Mouse (Mus musculus): ENCODE measurements at regions not wholly inside any gene's neighbourhood (a gene's known extent, or its start where the extent isn't known, plus 50 kb on each side); places are given as distances from the start of the nearest gene placed in this dataset.

DNA sequence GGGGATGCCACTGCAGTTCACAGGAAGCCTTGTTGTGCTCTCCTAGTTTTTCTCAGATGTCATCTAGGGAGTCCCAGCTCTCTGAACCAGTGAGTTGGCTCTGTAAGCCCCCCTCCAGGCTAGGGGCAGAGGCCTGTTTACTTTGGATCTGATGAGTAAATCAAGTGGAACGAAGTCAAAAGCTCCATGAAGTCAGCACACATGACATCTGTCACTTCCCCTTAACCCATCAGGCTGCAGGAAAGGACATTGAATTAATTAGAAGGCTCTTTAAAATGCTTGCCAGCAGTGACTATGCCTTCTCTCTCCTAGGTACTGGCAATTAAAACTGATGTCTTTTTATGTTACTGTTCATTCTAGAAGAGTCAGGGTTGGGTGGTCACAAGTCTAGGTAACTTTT lies 138.6 kb downstream of the Ackr3 start:
- DNase-seq (ENCODE audit: extremely low read depth, insufficient read length, low spot score), result no peak

DNA sequence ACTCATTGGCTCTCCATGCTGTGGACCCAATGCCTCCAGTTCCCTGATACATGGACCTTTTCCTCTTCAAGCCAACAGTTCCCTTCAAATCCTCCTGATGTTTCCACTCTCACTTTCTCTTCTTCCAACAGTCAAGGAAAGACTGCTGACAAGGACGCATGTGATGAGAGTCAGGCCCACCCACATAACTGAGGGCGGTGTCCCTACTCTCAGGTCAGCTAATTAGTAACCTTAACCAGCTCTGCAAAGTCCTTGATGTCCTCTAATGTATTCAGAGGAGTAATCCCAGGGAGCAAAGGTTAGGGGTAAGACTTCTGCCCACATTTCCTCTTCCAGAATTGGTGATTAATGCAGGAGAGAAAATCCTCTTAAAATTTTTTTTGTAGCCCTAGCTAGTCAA lies 139.7 kb downstream of the Ackr3 start:
- no peak for DNase-seq (ENCODE audit: extremely low read depth, insufficient read length, low spot score)

DNA sequence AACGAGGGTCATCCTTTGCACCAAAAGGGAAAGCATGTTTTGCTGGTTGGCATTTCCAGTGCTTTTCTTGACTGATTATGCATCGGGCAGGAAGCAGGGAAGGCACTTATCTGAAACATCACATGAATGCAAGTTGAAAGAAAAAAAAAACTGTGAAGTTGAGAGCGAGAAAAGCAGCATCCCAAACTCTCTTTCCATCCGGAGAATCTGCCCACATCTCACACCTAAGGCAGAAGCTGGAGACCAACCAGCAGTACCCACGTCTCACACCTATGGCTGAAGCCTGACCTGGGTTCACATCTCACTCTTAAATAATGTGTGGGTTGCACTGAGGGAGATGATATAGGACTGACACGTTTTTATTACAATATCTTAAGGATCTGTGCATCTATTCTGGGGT lies 143.3 kb downstream of the Ackr3 start:
- no peak for DNase-seq (ENCODE audit: extremely low read depth, insufficient read length, low spot score)

DNA sequence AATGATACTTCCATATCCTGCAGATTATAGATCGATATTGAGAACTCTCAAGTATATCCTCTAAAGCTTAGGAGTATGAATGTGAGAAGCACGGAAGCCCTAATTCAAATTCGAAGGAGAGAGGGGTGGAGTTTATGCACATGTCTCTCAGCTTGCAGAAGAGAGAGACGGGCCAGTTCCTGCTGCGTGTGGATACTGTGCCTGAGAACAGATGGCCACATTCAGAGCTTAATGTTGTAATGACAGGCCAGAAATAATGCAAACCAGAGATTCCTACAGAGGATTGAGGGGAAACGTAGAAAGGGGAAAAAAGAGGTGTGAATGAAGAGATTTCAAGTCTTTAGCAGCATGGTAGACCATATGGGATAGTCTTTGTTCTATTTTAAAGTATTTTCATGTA lies 145.8 kb downstream of the Ackr3 start:
- DNase-seq (ENCODE audit: extremely low read depth, insufficient read length, low spot score), result no peak

DNA sequence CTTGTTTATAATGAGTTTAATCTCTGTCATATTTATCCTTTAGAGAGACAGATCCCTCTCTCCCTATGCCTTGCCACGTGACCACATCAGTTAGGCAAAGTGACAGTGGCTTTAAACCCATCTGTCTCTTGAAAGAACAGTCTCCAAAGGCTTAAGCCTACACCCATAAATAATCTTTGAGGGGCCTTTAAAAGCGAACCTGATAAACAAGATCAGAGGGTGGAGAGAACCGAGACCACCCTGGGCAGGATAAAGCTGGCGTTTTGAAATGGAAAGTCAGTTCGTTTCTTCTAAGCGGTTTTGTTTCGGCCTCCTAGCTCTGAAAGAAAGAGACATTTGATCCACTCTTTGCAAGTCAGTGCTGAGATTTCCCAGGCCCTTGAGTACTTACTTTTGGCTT lies 149.5 kb downstream of the Ackr3 start:
- DNase-seq (ENCODE audit: extremely low read depth, insufficient read length, low spot score), result no peak

DNA sequence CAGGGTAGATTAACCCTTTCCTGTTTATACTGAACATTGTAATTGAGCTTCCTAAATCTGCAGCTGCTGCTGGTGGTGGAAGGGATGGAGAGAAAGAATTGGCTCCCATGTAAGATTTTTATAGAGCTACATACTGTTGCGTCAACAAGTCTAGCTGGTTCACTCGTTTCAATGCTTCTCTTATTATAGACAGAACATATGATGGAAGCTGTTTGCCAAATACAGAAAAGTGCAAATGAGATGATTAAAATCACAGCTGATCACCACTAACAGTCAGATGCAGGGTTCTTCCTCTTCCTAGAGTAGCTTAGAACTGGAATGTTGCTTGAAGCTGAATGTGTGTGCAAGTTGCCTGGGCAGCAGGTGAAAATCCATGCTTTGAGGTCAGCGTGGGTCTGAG lies 152.8 kb downstream of the Ackr3 start:
- no peak for DNase-seq (ENCODE audit: extremely low read depth, insufficient read length, low spot score)

DNA sequence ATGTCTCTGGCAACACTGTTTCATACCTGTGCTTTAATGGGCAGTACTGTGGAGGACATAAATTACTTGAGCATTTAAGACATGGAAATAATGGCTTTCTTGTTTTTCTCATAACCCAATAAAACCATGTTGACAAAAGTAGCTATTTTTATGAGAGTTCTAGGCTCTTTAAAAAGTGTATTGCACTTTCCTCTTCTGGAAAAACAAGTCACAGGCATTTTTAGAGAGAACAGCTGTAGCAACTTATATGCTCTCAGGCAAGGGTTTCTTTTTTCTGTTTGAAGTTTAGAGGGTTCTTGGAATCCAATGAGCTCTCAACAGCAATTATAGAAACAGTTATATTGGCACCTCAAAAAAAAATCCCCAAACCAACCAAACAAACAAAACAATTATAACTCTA lies 153.6 kb downstream of the Ackr3 start:
- no peak for DNase-seq (ENCODE audit: extremely low read depth, insufficient read length, low spot score)

DNA sequence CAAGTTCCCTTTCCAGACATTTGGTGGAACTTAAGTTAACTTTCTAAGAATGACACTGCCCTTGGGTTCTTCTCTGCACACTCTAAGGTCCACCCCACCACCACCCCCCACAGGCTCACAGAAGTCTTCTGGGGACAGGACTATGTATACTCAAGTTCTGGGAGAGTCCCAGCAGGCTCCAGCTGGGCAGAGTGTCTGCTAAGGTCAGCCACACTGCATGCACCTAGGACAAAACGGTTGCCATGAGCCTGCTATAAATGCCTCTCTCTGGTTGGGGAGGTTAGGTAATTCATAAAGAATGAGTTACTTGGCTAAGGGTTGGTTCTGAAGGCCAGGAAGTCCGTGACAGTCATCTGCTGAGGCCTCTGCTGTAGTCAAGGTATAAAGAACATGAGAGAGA lies 155.2 kb downstream of the Ackr3 start:
- peak; percentile 18 for DNase-seq (ENCODE audit: extremely low read depth, insufficient read length, low spot score)

DNA sequence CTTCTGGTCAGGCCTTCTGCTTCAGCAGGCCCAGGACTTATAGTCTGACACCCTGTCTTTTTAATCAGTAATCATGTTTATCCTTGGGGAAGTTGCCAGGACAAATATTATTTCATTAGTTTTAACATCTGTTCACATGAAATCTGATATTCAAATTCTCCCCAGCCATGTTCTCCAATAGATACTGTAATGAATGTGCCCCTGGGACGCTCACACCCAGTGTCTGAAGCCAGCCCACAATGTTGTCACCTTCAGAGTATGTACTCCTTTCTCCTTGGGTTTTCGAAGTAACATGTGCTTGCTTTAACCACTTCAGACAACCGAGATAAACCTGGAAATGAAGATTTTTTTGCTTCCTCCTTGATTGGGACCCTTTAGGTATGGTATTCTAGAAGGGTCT lies 156.3 kb downstream of the Ackr3 start:
- no peak for DNase-seq (ENCODE audit: extremely low read depth, insufficient read length, low spot score)

DNA sequence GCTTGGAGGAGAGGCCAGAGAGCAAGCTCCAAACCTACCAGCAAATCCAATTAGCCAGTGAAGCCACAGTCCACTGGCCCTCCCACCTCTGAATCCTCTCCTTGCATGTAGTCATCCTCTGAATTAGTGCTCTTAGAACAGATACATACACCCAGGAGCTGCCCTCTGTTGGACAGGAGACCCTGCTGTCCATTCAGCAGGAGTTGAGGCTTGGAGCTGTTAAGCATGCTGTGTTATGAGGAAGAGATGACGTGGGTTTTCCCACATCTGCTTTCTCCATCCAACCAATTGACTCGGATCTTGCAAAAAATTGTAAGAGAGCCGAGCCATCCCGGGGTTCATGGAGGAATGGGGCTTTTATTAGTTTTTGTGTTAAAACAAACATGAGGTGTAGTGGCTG lies 160.7 kb downstream of the Ackr3 start:
- no peak for DNase-seq (ENCODE audit: extremely low read depth, insufficient read length, low spot score)

DNA sequence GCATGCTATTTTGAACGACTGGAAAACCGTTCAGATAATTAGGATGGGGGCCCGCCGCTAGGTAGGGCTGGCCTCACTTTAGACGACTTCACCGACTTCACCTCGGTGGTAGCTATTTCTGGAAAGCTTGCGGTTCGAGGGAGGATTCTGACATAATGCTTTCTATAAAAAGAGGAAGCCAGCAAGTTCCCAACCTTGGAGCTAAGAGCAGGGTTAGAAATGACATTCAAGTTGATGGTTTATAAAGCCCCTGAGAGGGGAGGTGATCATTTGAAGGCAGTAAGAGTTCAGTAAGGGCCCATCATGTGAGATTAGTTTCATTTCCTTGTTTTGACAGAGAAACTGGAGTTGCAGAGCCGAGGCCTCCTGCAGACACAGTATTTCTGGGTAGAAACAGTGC lies 164.8 kb downstream of the Ackr3 start:
- no peak for DNase-seq (ENCODE audit: extremely low read depth, insufficient read length, low spot score)

DNA sequence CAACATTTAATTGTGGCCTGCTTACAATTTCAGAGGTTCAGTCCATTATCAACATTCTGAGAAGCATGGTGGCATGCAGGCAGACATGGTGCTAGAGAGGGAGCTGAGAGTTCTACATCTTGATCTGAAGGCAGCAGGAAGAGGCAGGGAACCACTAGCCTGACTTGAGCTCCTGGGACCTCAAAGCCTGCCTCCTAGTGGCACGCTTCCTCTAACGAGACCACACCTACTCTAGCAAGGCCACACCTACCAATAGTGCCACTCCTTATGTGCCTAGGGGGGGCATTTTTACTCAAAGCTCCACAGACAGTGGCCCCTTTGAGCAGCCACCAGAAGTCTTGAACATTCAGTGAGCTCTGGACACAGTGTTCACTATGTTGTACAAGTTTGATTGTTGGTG lies 165.5 kb downstream of the Ackr3 start:
- peak; percentile 21 for DNase-seq (ENCODE audit: extremely low read depth, insufficient read length, low spot score)

DNA sequence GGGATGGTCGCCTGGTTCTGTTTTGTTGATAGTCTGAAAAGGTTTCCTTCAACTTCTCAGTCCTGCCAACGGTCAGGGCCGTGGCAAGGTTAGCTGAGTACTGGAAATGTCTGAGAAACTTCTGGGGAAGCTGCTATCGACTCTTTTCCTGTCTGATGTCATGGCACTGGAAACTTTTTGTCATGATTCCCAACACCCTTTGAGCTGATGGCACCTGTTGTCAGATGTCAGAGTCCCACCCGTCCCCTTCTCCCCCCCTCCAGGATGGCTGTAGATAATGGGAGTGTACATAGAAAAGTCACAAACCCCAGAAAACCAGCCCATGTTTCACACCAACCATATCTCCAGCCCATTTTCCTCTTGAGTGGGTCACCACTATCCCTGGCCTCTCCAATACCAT lies 167.0 kb downstream of the Ackr3 start:
- DNase-seq (ENCODE audit: extremely low read depth, insufficient read length, low spot score), result no peak

DNA sequence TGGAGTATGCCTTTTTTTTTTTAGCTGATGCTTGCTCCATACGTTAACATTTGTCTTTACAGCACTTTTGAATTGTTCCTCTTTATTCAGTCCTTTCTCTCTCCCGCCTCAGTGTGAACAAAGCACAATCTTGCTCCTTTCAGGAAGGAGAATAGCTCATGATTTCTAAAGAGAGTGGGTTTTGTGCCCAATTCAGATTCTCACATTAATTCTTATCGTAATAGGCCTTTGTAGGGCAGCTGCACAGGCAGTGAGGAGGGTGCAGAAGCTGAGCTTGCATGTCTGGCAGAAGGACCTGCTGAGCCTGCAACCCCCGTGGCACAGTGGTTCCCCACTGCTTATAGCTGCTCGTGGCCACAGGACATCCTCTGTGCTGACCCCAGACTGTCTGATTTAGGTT lies 169.2 kb downstream of the Ackr3 start:
- no peak for DNase-seq (ENCODE audit: extremely low read depth, insufficient read length, low spot score)

DNA sequence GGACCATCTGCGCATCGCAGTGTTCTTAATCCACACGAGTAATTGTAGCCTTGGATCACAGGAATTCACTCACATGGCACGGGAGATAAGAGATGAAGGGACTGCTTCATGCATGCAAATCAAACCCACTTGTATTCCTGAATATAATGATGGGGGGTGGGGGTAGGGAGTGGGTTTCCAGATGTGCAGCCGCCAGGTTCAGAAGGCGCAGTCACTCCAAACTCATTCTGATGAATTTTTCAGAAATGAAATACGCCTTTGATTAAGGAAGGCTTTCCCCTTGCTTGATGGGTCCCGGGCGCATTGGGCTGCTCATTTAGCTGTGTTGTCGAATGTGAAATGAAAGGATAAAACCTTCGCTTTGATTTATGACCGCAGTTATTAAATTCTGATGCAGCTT lies 170.7 kb downstream of the Ackr3 start:
- DNase-seq (ENCODE audit: extremely low read depth, insufficient read length, low spot score), result no peak

DNA sequence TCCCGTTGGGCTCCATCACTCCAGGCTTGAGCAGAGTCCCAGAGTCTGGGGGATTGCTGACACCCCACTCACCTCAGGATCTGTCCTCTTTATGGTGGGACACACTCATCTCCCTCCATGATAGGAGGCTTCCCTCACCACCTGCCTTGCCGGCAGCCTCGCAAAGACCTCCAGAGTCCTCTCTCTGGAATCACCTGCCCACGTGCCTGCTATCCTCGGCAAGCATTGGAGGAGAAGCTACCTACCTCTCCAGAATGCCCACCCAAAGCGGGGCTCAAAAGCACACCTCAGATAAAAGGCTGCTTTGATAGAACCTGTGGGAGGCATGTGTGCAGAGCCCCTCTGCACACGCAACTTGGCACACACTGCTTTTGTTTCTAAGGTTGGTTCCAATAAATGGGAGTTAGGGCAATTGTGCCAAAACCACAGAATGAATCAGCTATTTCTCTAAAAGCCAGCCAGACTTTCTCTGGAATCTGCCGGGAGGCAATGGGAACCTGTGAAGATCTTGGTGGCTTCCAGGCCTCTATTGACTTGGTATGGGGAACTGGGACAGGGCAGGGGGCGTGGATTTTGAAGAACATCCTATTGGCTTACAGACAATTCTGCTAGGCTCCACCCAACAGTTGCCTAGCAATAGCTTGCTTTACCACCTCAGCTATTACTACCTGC lies 176.4 kb downstream of the Ackr3 start:
- peak; percentile 59 for DNase-seq (ENCODE audit: extremely low read depth, insufficient read length, low spot score)

DNA sequence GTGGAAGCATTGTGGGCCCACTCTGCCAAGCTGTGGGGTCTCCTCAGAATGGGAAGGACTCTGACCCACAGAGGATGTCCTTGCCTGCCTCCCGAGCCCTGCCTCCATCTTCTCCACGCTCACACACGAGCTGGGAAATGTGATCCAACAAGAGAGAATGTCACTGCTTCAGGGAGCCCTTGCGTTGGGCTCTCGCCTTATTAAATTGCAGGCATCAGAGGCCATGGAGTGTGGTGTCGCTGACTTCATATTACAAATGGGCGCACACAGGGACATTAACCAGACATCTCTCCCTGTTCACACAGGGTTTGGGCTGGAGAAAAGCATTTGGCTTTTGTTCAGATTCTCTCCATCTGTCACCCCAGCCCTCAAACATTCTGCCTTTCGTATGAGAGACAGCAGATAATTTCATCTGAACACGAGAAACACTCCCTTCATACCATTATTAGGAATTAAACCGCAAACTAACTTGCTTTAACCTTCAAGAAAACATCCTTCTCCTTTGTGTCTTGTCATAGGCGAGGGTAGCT lies 179.2 kb downstream of the Ackr3 start:
- DNase-seq (ENCODE audit: extremely low read depth, insufficient read length, low spot score), result no peak

DNA sequence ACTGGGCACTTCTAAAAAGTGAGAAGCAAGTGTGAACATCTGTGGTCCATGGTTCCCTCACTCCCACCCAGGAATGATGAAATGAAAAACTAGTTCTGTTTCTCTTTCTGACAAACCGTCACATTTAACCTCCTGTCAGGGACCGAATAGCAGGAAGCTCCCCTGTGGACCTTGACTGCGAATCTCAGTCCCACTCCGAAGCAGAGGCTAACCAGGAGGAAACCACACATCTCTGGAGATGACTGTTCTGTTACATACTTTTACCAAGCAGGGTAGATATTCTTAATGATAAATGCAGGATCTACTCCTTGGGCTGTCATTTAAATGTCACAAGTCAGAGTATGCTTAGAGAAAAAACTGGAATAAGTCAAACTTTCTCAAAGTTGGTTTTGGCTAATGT lies 181.2 kb downstream of the Ackr3 start:
- no peak for DNase-seq (ENCODE audit: extremely low read depth, insufficient read length, low spot score)

DNA sequence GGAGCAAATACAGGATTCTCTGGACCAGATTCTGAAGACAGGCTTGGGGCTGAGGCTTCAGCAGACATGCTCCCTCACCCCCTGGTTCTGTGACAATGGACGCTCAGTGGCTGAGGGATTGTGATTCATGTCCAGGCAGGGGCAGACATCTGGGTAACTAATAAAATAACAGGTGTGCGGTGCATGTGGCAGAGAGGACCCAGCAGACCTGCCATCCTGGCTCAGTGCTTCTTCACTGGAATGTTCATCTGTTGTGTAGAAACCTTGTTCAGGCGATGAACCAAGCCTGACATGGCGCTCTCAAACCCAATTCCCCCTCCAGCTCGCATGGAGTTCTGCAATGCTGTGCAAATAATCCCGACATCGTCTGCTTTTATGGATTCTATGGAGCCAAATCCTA lies 183.0 kb downstream of the Ackr3 start:
- no peak for DNase-seq (ENCODE audit: extremely low read depth, insufficient read length, low spot score)

DNA sequence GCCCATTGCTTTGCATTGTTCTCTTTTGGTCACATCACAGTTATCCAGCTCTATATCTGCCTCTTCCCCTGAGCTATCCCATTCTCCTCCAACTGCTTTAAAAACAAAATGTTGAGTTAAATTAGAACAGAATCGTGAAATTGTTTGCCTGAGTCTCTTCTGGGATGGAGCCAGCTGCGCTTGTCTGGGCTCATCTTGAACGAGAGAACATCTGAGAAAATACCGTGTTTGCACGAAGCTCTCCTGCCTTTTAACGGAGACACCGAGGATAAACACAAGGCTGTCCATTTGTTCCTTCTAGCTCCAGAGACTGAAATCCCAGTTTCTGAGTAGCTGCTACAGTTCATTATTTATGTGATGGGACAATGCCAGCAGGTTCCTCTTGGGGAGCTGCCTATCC lies 186.6 kb downstream of the Ackr3 start:
- DNase-seq (ENCODE audit: extremely low read depth, insufficient read length, low spot score), result no peak

DNA sequence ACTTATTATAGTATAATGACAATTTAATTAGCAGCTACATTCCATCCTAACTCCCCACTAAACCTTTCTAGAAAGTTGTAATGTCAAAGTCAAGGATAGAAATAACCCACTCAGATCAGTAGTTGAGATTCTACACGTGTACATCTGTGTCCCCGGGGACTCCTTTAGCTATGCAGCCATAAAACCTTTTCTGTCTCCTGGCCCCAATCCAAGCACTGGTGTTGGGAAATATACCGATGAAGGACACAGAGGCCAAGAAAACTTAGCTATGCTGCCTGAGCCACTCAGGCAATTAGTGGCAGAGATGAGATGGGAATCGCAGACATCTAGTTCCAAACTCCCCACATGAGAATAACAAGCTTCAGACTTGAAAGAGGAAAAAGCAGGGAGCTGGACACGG lies 190.1 kb downstream of the Ackr3 start:
- no peak for DNase-seq (ENCODE audit: extremely low read depth, insufficient read length, low spot score)

DNA sequence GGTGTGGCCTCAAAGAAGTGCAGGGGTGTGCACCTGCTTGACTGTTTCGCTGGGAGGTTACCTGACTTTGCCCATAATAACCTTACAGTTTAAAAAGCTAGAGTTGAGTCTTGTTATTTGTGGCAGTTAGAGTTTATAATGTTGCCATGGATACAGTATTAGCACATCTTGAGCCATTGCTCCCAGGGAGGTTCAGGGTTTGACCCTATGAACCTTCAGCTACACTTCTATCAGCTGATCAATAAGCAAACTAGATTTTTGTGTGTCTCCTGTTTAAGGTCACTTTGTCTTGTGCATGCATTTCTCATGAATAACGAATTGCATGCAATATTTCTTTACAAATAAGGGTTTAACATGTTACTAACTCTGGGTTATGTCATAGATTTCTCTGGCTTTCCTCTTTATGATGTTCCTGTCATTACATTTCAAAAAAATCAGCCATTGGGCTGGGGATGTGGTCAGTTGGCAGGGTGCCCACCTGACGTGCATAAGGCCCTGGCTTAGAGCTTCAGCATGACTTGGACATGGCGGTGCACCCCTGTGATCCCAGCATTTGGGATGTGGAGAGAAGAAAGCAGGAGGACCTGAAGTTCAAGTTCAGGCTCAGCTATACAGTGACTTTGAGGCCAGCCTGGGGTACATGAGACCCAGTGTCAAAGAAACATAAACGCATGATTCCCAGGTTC lies 191.7 kb downstream of the Ackr3 start:
- no peak for DNase-seq (ENCODE audit: extremely low read depth, insufficient read length, low spot score)

DNA sequence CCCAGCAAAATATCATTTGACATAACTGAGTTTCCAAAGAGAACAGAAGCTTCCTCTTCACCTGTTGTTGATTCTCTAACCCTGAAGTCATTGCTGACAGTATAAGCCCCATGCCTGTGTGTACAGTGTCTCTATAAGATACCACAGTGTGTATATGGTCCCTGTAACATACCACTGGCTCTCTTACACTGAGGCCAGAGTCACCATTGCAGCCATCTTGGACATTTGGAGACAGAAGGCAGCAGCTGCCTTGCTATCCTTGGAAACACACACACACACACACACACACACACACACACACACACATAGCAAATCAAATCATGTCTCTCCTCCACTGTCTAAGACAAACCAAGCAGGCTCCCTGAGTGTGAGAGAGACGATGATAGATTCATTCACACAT lies 192.9 kb downstream of the Ackr3 start:
- no peak for DNase-seq (ENCODE audit: extremely low read depth, insufficient read length, low spot score)
